Mouse (Mus musculus): ENCODE results near the gene Mgat5. TPM values are rescaled to one million over a fixed set of nuclear protein-coding genes. Genes with fewer than 3 reads are reported as not detected.

Mgat5 gene
- polyA plus RNA-seq, 1 experiment, result 13.1 TPM

GRCm38 (mm10) chr1:127171361-127171760, 33.5 kb upstream of the Mgat5 start:
- 86% methylated on average over 7 of the region's 7 CpGs for WGBS
- Histone ChIP-seq H3K27me3 (replicated peaks; ENCODE audit: control insufficient read depth, insufficient read depth, low read length) (no peaks in the 10 kb centered on the region), H3K36me3 (ENCODE audit: control insufficient read depth, insufficient read depth, low read length) (no peaks in the 10 kb centered on the region), H3K4me1 (ENCODE audit: control insufficient read depth, insufficient read depth, low read length) (peaks cover 3% of the 10 kb centered on the region; the same call in 1 of the 2 replicates), H3K4me3 (ENCODE audit: insufficient read depth, low read depth, low read length) (no peak overlapping the region), H3K27ac (ENCODE audit: insufficient read depth, low read depth, low read length) (no peak overlapping the region)
- TF ChIP-seq POLR2A (IDR thresholded peaks at IDR 0.05; ENCODE audit: low read depth, low read length) (no peak), CTCF (conservative IDR thresholded peaks at IDR 0.05; ENCODE audit: insufficient read depth, insufficient read length, low read depth, low read length) (no peak)
- no peak for DNase-seq

- TF ChIP-seq CTCF (conservative IDR thresholded peaks at IDR 0.05; ENCODE audit: insufficient read depth, insufficient read length, low read depth, low read length) (no peak), POLR2A (IDR thresholded peaks at IDR 0.05; ENCODE audit: low read depth, low read length) (no peak)
- no peak overlapping the region for H3K4me3 ChIP-seq (ENCODE audit: insufficient read depth, low read depth, low read length)
- no peak overlapping the region for H3K27ac ChIP-seq (ENCODE audit: insufficient read depth, low read depth, low read length)
- H3K4me1 ChIP-seq (ENCODE audit: control insufficient read depth, insufficient read depth, low read length), result no peaks in the 10 kb centered on the region
- no peaks in the 10 kb centered on the region for H3K27me3 ChIP-seq (replicated peaks; ENCODE audit: control insufficient read depth, insufficient read depth, low read length)
- no peak for DNase-seq
- no peaks in the 10 kb centered on the region for H3K36me3 ChIP-seq (ENCODE audit: control insufficient read depth, insufficient read depth, low read length)
- WGBS, result 83% methylated on average over 3 of the region's 3 CpGs
Measured at GRCm38 (mm10) chr1:127173448-127173847, 31.4 kb upstream of the Mgat5 start.

GRCm38 (mm10) chr1:127192396-127192795, 12.4 kb upstream of the Mgat5 start:
- H3K27me3 ChIP-seq (replicated peaks; ENCODE audit: control insufficient read depth, insufficient read depth, low read length), result no peaks in the 10 kb centered on the region
- no peak overlapping the region for H3K4me3 ChIP-seq (ENCODE audit: insufficient read depth, low read depth, low read length)
- H3K36me3 ChIP-seq (ENCODE audit: control insufficient read depth, insufficient read depth, low read length), result no peaks in the 10 kb centered on the region
- DNase-seq, result no peak
- H3K4me1 ChIP-seq (ENCODE audit: control insufficient read depth, insufficient read depth, low read length), result no peaks in the 10 kb centered on the region
- H3K27ac ChIP-seq (ENCODE audit: insufficient read depth, low read depth, low read length), result no peak overlapping the region
- WGBS, result 90% methylated on average over 6 of the region's 6 CpGs
- TF ChIP-seq CTCF (conservative IDR thresholded peaks at IDR 0.05; ENCODE audit: insufficient read depth, insufficient read length, low read depth, low read length), result no peak
- no peak for TF ChIP-seq POLR2A (IDR thresholded peaks at IDR 0.05; ENCODE audit: low read depth, low read length)

GRCm38 (mm10) chr1:127199186-127199585, 5.6 kb upstream of the Mgat5 start:
- H3K27me3 ChIP-seq (replicated peaks; ENCODE audit: control insufficient read depth, insufficient read depth, low read length), result no peaks in the 10 kb centered on the region
- TF ChIP-seq POLR2A (IDR thresholded peaks at IDR 0.05; ENCODE audit: low read depth, low read length) (no peak), CTCF (conservative IDR thresholded peaks at IDR 0.05; ENCODE audit: insufficient read depth, insufficient read length, low read depth, low read length) (no peak)
- H3K36me3 ChIP-seq (ENCODE audit: control insufficient read depth, insufficient read depth, low read length), result no peaks in the 10 kb centered on the region
- H3K4me3 ChIP-seq (ENCODE audit: insufficient read depth, low read depth, low read length), result no peak overlapping the region
- DNase-seq, result peak; percentile 90
- peaks cover 12% of the 10 kb centered on the region for H3K4me1 ChIP-seq (ENCODE audit: control insufficient read depth, insufficient read depth, low read length)
- 52% methylated on average over 2 of the region's 2 CpGs for WGBS
- peak overlapping the region; percentile 52; the same call in 1 of the 2 replicates for H3K27ac ChIP-seq (ENCODE audit: insufficient read depth, low read depth, low read length)

- 54% methylated on average over 4 of the region's 4 CpGs for WGBS
Measured at GRCm38 (mm10) chr1:127202360-127202759, 2.5 kb upstream of the Mgat5 start.

GRCm38 (mm10) chr1:127203231-127203764, 1.5 kb upstream of the Mgat5 start:
- DNase-seq, result peak; percentile 74
- peaks cover 16% of the 10 kb centered on the region for H3K4me1 ChIP-seq (ENCODE audit: control insufficient read depth, insufficient read depth, low read length)
- H3K27ac ChIP-seq (ENCODE audit: insufficient read depth, low read depth, low read length), result no peak overlapping the region
- 31% methylated on average over 4 of the region's 4 CpGs for WGBS
- no peaks in the 10 kb centered on the region for H3K36me3 ChIP-seq (ENCODE audit: control insufficient read depth, insufficient read depth, low read length)
- TF ChIP-seq POLR2A (IDR thresholded peaks at IDR 0.05; ENCODE audit: low read depth, low read length), result no peak
- 0 out of 2 replicates have a peak, but pooled peaks have one; percentile 10 for TF ChIP-seq CTCF (conservative IDR thresholded peaks at IDR 0.05; ENCODE audit: insufficient read depth, insufficient read length, low read depth, low read length)
- H3K27me3 ChIP-seq (replicated peaks; ENCODE audit: control insufficient read depth, insufficient read depth, low read length), result no peaks in the 10 kb centered on the region
- no peak overlapping the region for H3K4me3 ChIP-seq (ENCODE audit: insufficient read depth, low read depth, low read length)

More at GRCm38 (mm10) chr1:127202360-127202759, 2.5 kb upstream of the Mgat5 start:
- Histone ChIP-seq H3K36me3 (ENCODE audit: control insufficient read depth, insufficient read depth, low read length) (no peaks in the 10 kb centered on the region), H3K27ac (ENCODE audit: insufficient read depth, low read depth, low read length) (no peak overlapping the region), H3K27me3 (replicated peaks; ENCODE audit: control insufficient read depth, insufficient read depth, low read length) (no peaks in the 10 kb centered on the region), H3K4me1 (ENCODE audit: control insufficient read depth, insufficient read depth, low read length) (peaks cover 16% of the 10 kb centered on the region), H3K4me3 (ENCODE audit: insufficient read depth, low read depth, low read length) (no peak overlapping the region)
- DNase-seq, result no peak
- TF ChIP-seq CTCF (conservative IDR thresholded peaks at IDR 0.05; ENCODE audit: insufficient read depth, insufficient read length, low read depth, low read length), result no peak

GRCm38 (mm10) chr1:127205501-127206019, 745 bp downstream of the Mgat5 start:
- Histone ChIP-seq H3K4me3 (ENCODE audit: insufficient read depth, low read depth, low read length) (peak overlapping the region; percentile 93), H3K27ac (ENCODE audit: insufficient read depth, low read depth, low read length) (peak overlapping the region; percentile 95), H3K36me3 (ENCODE audit: control insufficient read depth, insufficient read depth, low read length) (no peaks in the 10 kb centered on the region), H3K27me3 (replicated peaks; ENCODE audit: control insufficient read depth, insufficient read depth, low read length) (no peaks in the 10 kb centered on the region), H3K4me1 (ENCODE audit: control insufficient read depth, insufficient read depth, low read length) (peaks cover 8% of the 10 kb centered on the region; the same call in 1 of the 2 replicates)
- WGBS, result under 1% methylated on average over 24 of the region's 24 CpGs
- no peak for TF ChIP-seq POLR2A (IDR thresholded peaks at IDR 0.05; ENCODE audit: low read depth, low read length)
- TF ChIP-seq CTCF (conservative IDR thresholded peaks at IDR 0.05; ENCODE audit: insufficient read depth, insufficient read length, low read depth, low read length), result no peak
- no peak for DNase-seq
